Mouse (Mus musculus): ENCODE measurements around the gene Tspan13. TPM values are rescaled to one million over a fixed set of nuclear protein-coding genes. Genes with fewer than 3 reads are reported as not detected.

The Tspan13 gene
- polyA plus RNA-seq, 1 experiment from 2014 or later, result 441 TPM

DNA sequence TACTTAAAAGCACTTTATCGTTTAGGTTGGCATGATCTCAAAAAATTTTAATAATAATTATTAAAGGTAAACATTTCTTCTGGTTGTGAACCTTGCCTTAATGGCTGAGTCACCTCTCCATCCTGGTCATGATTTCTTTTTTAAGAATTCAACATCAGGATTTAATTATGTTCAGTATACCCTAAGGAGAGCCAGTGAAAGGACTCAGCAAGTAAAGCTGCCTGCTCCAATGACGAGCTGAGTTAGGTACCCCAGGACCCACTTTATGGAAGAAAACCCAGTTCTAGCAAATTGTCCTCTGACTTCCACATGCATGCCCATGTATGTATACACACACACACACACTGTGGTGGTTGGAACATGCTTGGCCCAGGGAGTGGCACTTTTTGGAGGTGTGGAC is 5.3 kb upstream of the Tspan13 start:
- Histone ChIP-seq H3K9ac (replicated peaks) (no peak overlapping the region), H3K36me3 (no peaks in the 10 kb centered on the region), H3K4me1 (no peaks in the 10 kb centered on the region), H3K9me3 (replicated peaks) (no peaks in the 10 kb centered on the region), H3K27ac (replicated peaks) (no peak overlapping the region), H3K4me3 (replicated peaks) (no peak overlapping the region), H3K4me2 (no peak overlapping the region), H3K27me3 (replicated peaks) (no peaks in the 10 kb centered on the region)
- 73% methylated on average over 2 of the region's 2 CpGs for WGBS
- ATAC-seq (ENCODE audit: low FRiP score), result no peak

- no peak overlapping the region for H3K27ac ChIP-seq (replicated peaks)
- no peaks in the 10 kb centered on the region for H3K27me3 ChIP-seq (replicated peaks)
- no peak overlapping the region for H3K9ac ChIP-seq (replicated peaks)
- H3K4me3 ChIP-seq (replicated peaks), result no peak overlapping the region
- no peaks in the 10 kb centered on the region for H3K36me3 ChIP-seq
- no peaks in the 10 kb centered on the region for H3K9me3 ChIP-seq (replicated peaks)
- no peaks in the 10 kb centered on the region for H3K4me1 ChIP-seq
- no peak for ATAC-seq (ENCODE audit: low FRiP score)
- 49% methylated on average over 5 of the region's 5 CpGs for WGBS
- H3K4me2 ChIP-seq, result no peak overlapping the region
Observed at GRCm38 (mm10) chr12:36046196-36046595, 3.9 kb upstream of the Tspan13 start.

DNA sequence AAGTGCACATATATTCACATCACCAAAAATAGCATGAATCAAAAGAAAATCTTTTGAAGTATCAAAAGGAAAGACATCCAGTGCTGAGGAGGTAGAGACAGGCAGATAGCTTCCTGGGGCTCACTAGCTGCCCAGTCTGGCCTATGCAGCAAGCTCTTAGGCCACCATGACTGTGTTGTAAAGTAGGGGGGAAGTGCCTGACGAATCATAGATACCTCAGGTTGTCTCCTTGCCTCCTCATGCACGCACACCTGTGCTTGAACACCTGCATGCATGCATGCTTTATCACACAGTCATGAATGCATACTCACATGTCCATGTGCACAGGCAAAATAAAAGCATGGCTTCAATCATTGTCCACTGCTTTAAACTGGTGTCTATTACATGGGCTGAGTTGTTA is 2.4 kb upstream of the Tspan13 start:
- H3K9me3 ChIP-seq (replicated peaks), result no peaks in the 10 kb centered on the region
- H3K36me3 ChIP-seq, result no peaks in the 10 kb centered on the region
- H3K4me2 ChIP-seq, result no peak overlapping the region
- H3K27ac ChIP-seq (replicated peaks), result no peak overlapping the region
- no peak overlapping the region for H3K9ac ChIP-seq (replicated peaks)
- no peak for ATAC-seq (ENCODE audit: low FRiP score)
- 78% methylated on average over 2 of the region's 2 CpGs for WGBS
- peaks cover 12% of the 10 kb centered on the region for H3K4me1 ChIP-seq
- no peaks in the 10 kb centered on the region for H3K27me3 ChIP-seq (replicated peaks)
- H3K4me3 ChIP-seq (replicated peaks), result no peak overlapping the region

- WGBS, result under 1% methylated on average over 50 of the region's 50 CpGs
- peak; percentile 83 for ATAC-seq (ENCODE audit: low FRiP score)
- Histone ChIP-seq H3K4me2 (peak overlapping the region; percentile 67), H3K27ac (replicated peaks) (peak overlapping the region; percentile 93), H3K27me3 (replicated peaks) (no peaks in the 10 kb centered on the region), H3K9me3 (replicated peaks) (no peaks in the 10 kb centered on the region), H3K9ac (replicated peaks) (peak overlapping the region; percentile 88), H3K4me1 (peaks cover 17% of the 10 kb centered on the region), H3K36me3 (no peaks in the 10 kb centered on the region), H3K4me3 (replicated peaks) (peak overlapping the region; percentile 78)
Observed at GRCm38 (mm10) chr12:36041703-36042347, 475 bp downstream of the Tspan13 start.

DNA sequence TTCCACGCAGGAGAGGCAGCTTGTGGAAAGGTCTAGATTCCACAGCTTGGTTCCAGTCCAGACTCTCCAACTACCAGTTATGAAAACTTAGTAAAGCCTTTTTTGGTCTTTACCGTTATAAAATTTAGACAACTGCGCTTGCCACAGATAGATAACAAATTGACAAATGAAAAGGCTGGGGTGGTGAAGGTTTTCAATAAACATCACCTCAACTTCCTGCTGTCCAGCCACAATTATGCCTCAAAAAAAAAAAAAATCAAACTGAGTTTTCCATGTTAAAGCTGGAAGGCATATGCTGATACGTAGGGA is 1.1 kb downstream of the Tspan13 start:
- Histone ChIP-seq H3K9ac (replicated peaks) (peak overlapping the region; percentile 88), H3K4me1 (peaks cover 17% of the 10 kb centered on the region), H3K4me2 (peak overlapping the region; percentile 67), H3K27me3 (replicated peaks) (no peaks in the 10 kb centered on the region), H3K4me3 (replicated peaks) (peak overlapping the region; percentile 78), H3K27ac (replicated peaks) (peak overlapping the region; percentile 93), H3K9me3 (replicated peaks) (no peaks in the 10 kb centered on the region), H3K36me3 (no peaks in the 10 kb centered on the region)
- 29% methylated on average over 4 of the region's 4 CpGs for WGBS
- ATAC-seq (ENCODE audit: low FRiP score), result no peak

DNA sequence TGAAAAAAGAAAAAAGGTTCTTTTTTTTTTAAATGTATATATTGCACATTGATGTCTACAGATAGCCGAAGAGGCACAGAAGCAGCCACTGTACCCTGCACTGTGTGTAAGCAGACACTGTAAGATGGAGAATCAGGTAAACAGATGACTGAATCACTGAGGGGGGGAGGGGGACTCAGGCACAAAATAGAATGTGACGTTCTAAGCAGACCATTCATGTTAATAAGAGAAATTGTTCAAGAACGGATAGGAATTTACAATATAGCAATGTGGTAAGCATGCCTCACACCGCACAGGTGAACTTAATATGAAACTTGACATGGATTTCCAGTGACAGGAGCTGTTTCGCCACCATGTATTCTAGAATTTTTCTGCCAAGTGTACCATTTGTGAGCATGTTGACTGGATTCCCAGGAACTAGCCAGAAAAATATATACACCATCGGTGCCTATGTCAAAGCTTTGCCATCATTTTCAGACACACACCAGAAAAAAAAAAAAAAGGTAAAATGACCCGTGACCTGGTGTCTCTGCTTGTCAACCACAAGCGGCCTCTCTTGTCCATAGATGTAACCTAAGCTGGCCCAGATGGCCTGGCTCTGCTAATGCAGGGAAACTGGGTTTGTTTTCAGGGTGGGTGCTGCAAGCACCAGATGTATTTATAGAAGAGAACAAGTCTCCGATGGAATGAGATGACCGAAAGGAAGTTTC is 1.6 kb downstream of the Tspan13 start:
- Histone ChIP-seq H3K9me3 (replicated peaks) (no peaks in the 10 kb centered on the region), H3K36me3 (no peaks in the 10 kb centered on the region), H3K27me3 (replicated peaks) (no peaks in the 10 kb centered on the region), H3K27ac (replicated peaks) (peak overlapping the region; percentile 93; the same call in 1 of the 2 replicates), H3K4me1 (peaks cover 17% of the 10 kb centered on the region), H3K9ac (replicated peaks) (peak overlapping the region; percentile 88), H3K4me3 (replicated peaks) (peak overlapping the region; percentile 78), H3K4me2 (peak overlapping the region; percentile 67)
- WGBS, result 50% methylated on average over 10 of the region's 10 CpGs
- ATAC-seq (ENCODE audit: low FRiP score), result no peak

GRCm38 (mm10) chr12:36039541-36040084 is 2.7 kb downstream of the Tspan13 start:
- no peak for ATAC-seq (ENCODE audit: low FRiP score)
- H3K4me1 ChIP-seq, result peaks cover 17% of the 10 kb centered on the region
- WGBS, result 51% methylated on average over 9 of the region's 9 CpGs
- peak overlapping the region; percentile 67 for H3K4me2 ChIP-seq
- H3K36me3 ChIP-seq, result no peaks in the 10 kb centered on the region
- H3K4me3 ChIP-seq (replicated peaks), result peak overlapping the region; percentile 29
- no peaks in the 10 kb centered on the region for H3K27me3 ChIP-seq (replicated peaks)
- 0 out of 2 replicates have a peak, but pooled peaks cover 5% of the 10 kb centered on the region for H3K9me3 ChIP-seq (replicated peaks)
- no peak overlapping the region for H3K27ac ChIP-seq (replicated peaks)
- peak overlapping the region; percentile 0; the same call in 1 of the 2 replicates for H3K9ac ChIP-seq (replicated peaks)

GRCm38 (mm10) chr12:36036776-36037175 is 5.5 kb downstream of the Tspan13 start:
- peaks cover 21% of the 10 kb centered on the region for H3K4me1 ChIP-seq
- no peaks in the 10 kb centered on the region for H3K27me3 ChIP-seq (replicated peaks)
- WGBS, result 92% methylated on average over 10 of the region's 10 CpGs
- H3K27ac ChIP-seq (replicated peaks), result no peak overlapping the region
- no peak overlapping the region for H3K4me2 ChIP-seq
- H3K9me3 ChIP-seq (replicated peaks), result 0 out of 2 replicates have a peak, but pooled peaks cover 9% of the 10 kb centered on the region
- no peak for ATAC-seq (ENCODE audit: low FRiP score)
- H3K36me3 ChIP-seq, result no peaks in the 10 kb centered on the region
- no peak overlapping the region for H3K9ac ChIP-seq (replicated peaks)
- no peak overlapping the region for H3K4me3 ChIP-seq (replicated peaks)

DNA sequence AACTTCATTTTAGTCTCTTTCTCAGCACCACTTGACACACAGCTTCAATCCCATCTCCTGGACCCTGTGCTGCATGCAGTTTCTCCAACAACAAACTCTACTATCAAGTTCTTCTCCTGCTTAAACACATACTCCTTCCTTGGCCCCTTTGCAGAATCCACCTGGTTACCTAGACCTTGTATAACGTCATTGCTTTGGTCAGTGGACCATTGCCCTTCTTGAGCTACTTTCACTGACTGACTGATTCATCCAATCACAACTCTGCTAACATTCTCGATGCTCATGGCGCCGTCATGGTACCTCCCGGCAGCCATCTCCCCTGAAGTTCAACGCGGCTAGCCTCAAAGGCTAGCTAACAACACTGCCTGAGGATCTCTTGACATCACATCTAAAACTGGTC is 6.2 kb downstream of the Tspan13 start:
- H3K9ac ChIP-seq (replicated peaks), result no peak overlapping the region
- H3K4me1 ChIP-seq, result peaks cover 23% of the 10 kb centered on the region
- no peaks in the 10 kb centered on the region for H3K36me3 ChIP-seq
- H3K4me2 ChIP-seq, result no peak overlapping the region
- H3K27ac ChIP-seq (replicated peaks), result no peak overlapping the region
- ATAC-seq (ENCODE audit: low FRiP score), result no peak
- 98% methylated on average over 7 of the region's 7 CpGs for WGBS
- H3K4me3 ChIP-seq (replicated peaks), result no peak overlapping the region
- 0 out of 2 replicates have a peak, but pooled peaks cover 9% of the 10 kb centered on the region for H3K9me3 ChIP-seq (replicated peaks)
- no peaks in the 10 kb centered on the region for H3K27me3 ChIP-seq (replicated peaks)

DNA sequence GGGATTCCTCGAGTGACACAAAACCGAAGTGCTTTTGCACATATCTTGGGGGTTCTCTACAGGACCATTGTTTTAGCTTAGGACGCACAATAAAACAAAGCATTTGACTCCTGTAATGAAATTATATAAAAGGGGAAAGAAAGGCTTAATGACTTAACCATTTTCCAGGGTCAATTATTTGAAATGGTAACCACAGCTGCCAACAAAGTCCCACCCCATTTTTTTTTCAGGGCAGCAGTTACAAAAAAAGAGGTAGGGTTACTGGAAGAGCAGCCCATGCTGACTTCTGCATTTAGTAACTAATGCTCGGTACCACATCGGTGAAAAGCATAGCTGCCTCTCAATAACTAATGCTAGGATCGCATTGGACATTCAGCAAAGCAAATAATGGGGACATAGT is 6.8 kb downstream of the Tspan13 start:
- WGBS, result 95% methylated on average over 6 of the region's 6 CpGs
- H3K4me2 ChIP-seq, result no peak overlapping the region
- no peak overlapping the region for H3K27ac ChIP-seq (replicated peaks)
- H3K9ac ChIP-seq (replicated peaks), result no peak overlapping the region
- no peaks in the 10 kb centered on the region for H3K36me3 ChIP-seq
- peaks cover 17% of the 10 kb centered on the region; the same call in 1 of the 2 replicates for H3K4me1 ChIP-seq
- ATAC-seq (ENCODE audit: low FRiP score), result no peak
- 0 out of 2 replicates have a peak, but pooled peaks cover 9% of the 10 kb centered on the region for H3K9me3 ChIP-seq (replicated peaks)
- H3K4me3 ChIP-seq (replicated peaks), result no peak overlapping the region
- H3K27me3 ChIP-seq (replicated peaks), result no peaks in the 10 kb centered on the region

DNA sequence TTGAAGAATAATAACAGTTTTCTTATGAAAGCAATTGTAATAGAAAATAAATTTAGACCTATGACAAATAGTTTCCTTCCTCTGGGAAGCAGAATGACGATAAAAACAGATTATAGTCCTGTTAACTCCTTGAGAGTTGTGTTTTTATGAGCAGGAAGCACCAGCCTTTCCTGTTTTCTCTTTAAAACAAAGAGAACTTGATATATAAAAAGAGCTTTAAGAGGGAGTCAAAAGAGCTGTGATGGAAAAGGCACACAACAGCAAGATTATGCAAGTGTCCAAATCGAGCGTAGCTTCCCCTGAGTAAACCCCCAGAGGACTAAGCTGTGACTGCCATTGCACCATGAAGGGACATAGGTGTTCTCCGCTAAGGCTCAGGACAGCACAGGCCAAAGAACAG is 9.9 kb downstream of the Tspan13 start:
- WGBS, result 65% methylated on average over 4 of the region's 4 CpGs
- ATAC-seq (ENCODE audit: low FRiP score), result no peak
- H3K27ac ChIP-seq (replicated peaks), result no peak overlapping the region
- H3K4me2 ChIP-seq, result no peak overlapping the region
- H3K9ac ChIP-seq (replicated peaks), result no peak overlapping the region
- H3K4me1 ChIP-seq, result peaks cover 13% of the 10 kb centered on the region; the same call in 1 of the 2 replicates
- H3K4me3 ChIP-seq (replicated peaks), result no peak overlapping the region
- no peaks in the 10 kb centered on the region for H3K36me3 ChIP-seq
- H3K9me3 ChIP-seq (replicated peaks), result 0 out of 2 replicates have a peak, but pooled peaks cover 9% of the 10 kb centered on the region
- no peaks in the 10 kb centered on the region for H3K27me3 ChIP-seq (replicated peaks)
